Mouse (Mus musculus) heart, adult 2 months (tissue): ENCODE measurements around the gene Zfp182.

Experiments used
- CTCF ChIP-seq: fragments of 200-600 bp; IDR thresholded peaks from 2 replicates; pipeline ENCODE4 v1.8.1; 2022; ENCODE audit warnings: antibody characterized with exemption, mild to moderate bottlenecking, moderate library complexity
- EP300 ChIP-seq: fragments of 200-500 bp; IDR thresholded peaks from 2 replicates; pipeline ENCODE4 v1.6.1; 2011; ENCODE audit warnings: low read depth, low read length, control low read depth; ENCODE audit not compliant: insufficient read depth
- POLR2A ChIP-seq: fragments of 200-500 bp; IDR thresholded peaks from 2 replicates; pipeline ENCODE4 v1.6.1; 2011; ENCODE audit warnings: mild to moderate bottlenecking, low read depth, low read length, control low read depth; ENCODE audit not compliant: insufficient read depth

- TF ChIP-seq POLR2A (no peak), CTCF (no peak), EP300 (no peak)
Measured at GRCm38 (mm10) chrX:21062544-21062890, 401 bp upstream of the Zfp182 start.
